Mouse (Mus musculus): ENCODE results near the gene Ppp1r14b. TPM values are rescaled to one million over a fixed set of nuclear protein-coding genes. Genes with fewer than 3 reads are reported as not detected.
A peak's percentile ranks its signal among the peaks of the same experiment; 100 is the strongest.
"Not testable (repeated sequence)": the region's sequence is repeated elsewhere in the genome, so short reads cannot be mapped to it uniquely, and the experiment has no call there.

The Ppp1r14b gene
- polyA plus RNA-seq, 1 experiment from 2014 or later: 139 TPM

DNA sequence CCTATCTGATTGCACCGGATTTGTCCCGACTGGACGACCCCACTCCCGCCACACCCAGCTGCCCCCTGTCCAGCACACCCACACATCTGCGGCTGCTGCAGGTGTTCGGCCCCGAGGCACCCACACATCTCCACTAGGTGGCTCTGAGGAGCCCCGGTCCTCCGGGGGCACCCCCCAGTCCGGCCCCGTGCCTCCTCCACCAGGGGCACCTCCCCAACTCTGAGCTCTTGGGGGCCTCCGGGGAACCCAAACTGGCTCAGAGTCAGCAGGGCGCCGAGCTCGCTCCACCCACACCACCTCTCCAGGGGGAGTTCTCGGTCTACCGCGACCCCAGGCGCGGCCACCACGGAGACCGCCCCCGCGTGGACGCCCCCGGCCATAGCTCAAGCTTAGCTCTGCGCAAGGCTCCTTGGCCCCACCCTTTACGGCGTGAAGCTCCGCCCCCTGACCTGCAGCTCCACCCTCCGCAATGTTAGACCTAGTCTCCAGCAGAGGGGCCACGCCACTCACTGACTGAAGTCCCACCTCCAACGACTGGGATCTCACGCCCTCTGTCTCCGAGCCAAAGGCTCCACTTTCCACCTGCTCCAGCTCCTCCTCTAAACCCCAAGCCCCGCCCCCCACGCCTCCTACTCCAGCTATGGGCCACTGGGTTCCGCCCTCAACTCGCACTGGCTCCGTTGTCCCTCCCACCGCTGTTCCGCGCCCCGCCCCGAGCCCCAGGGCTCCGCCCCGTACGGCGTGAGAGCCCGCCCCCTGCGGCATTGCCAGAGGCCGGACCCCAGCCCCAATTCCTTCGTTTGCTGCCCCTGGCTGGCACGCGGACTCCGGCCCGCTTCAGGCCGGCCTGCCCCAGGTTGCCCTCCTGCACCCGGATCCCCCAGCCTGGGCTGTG lies 5.0 kb downstream of the Ppp1r14b start:
- peak; percentile 85 for ATAC-seq
- WGBS: under 1% methylated on average over 56 of the region's 59 CpGs

DNA sequence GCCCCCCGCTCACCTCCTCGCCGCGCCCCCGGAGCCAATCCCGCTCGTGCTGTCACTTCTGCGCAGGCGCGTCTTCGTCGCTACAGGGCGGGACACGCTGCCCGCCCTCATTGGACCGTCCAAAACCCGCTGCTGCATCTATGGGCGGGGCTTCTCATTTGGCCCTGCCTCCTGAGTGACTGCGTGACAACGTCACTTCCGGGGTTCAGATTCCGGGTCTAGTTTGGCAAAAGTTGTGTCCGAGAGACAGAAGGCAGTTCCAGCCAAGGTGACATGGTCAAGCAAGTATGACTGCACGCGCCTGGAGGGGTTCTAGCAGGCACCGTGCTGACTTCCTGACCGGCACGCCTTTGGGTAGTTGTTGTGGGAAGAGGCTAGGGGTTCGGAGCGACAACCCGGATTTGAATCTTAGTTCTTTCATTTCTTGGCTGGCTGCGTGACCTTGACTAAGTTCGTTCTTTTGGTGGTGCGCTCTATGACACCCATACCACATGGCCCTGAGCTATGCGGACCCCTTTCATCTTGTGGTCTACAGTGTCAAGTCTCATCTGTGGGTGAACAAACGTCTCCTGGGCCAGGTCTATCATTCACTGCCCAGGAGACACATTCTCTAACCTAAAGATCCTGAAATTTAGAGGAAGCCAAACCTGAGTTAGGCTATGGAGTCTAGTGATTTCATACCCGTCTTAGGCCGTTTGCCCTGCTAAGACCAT lies 5.8 kb downstream of the Ppp1r14b start, which contains the start of gene Fkbp2:
Fkbp2 (minus strand) TSS at position 121 of the 713 bp plus-strand sequence.
- Histone ChIP-seq H3K27ac (peak within 1 kb of the TSS; percentile 86), H3K9me3 (replicated peaks) (no peaks in the 10 kb centered on the region), H3K27me3 (no peaks in the 10 kb centered on the region), H3K4me2 (peak within 1 kb of the TSS; percentile 91), H3K36me3 (ENCODE audit: poor library complexity, severe bottlenecking) (peaks cover 42% of the 10 kb centered on the region), H3K4me3 (peak within 1 kb of the TSS; percentile 52), H3K4me1 (peaks cover 43% of the 10 kb centered on the region), H3K9ac (peak within 1 kb of the TSS; percentile 73)
- 2% methylated on average over 38 of the region's 38 CpGs for WGBS
- peak; percentile 90 for ATAC-seq

More for the DNA sequence above, 5.0 kb downstream of the Ppp1r14b start:
- peak overlapping the region; percentile 86 for H3K27ac ChIP-seq
- H3K4me2 ChIP-seq: peak overlapping the region; percentile 91
- no peaks in the 10 kb centered on the region for H3K9me3 ChIP-seq (replicated peaks)
- H3K9ac ChIP-seq: peak overlapping the region; percentile 73
- no peaks in the 10 kb centered on the region for H3K27me3 ChIP-seq
- peaks cover 34% of the 10 kb centered on the region for H3K36me3 ChIP-seq (ENCODE audit: poor library complexity, severe bottlenecking)
- H3K4me3 ChIP-seq: peak overlapping the region; percentile 52
- peaks cover 43% of the 10 kb centered on the region for H3K4me1 ChIP-seq

DNA sequence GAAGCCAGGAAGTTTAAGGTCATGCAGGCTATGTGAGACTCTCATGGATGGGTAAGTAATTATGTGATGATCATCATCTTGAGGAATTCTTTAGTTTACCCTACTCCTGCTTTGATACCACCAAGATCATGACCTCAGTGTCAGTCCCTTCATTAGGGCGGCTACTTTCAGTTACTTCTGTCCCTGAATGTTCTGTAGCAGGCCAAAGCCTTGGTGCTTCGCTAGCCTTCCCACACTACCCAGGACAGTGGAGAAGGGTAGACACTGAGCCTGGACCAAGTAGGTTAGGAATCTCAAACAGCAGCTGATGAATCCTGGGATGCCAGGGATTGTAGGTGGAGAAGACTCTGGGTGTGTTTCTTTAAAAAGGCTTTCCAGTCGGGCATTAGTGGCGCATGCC lies 6.7 kb downstream of the Ppp1r14b start:
- H3K4me3 ChIP-seq: 0 out of 2 replicates have a peak overlapping the region, but pooled peaks have one; percentile 52
- peak overlapping the region; percentile 91; the same call in 1 of the 2 replicates for H3K4me2 ChIP-seq
- no peaks in the 10 kb centered on the region for H3K27me3 ChIP-seq
- H3K9me3 ChIP-seq (replicated peaks): no peaks in the 10 kb centered on the region
- no peak for ATAC-seq
- WGBS: 92% methylated on average over 4 of the region's 4 CpGs
- no peak overlapping the region for H3K9ac ChIP-seq
- peaks cover 48% of the 10 kb centered on the region for H3K4me1 ChIP-seq
- H3K27ac ChIP-seq: no peak overlapping the region
- H3K36me3 ChIP-seq (ENCODE audit: poor library complexity, severe bottlenecking): peaks cover 45% of the 10 kb centered on the region

DNA sequence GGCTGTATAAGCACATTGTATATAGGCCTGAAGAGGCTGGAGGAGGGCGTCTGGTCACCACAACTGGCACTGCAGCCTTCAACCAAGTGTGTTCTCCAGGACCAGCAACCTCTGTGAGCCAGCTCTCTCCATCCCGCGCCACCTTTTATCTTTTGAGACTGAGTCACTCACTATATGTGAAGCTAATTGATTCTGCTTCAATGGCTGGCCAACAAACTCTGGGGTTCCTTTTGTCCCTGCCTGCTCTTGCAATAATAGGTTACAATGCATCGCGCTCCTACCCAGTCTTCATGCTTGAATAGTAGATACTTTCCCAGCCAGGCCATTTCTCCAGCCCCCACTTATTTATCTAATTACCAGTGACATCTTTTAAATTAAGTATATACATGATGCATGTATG lies 8.9 kb downstream of the Ppp1r14b start:
- Histone ChIP-seq H3K9ac (no peak overlapping the region), H3K4me2 (no peak overlapping the region), H3K9me3 (replicated peaks) (no peaks in the 10 kb centered on the region), H3K4me1 (peaks cover 41% of the 10 kb centered on the region), H3K4me3 (no peak overlapping the region), H3K36me3 (ENCODE audit: poor library complexity, severe bottlenecking) (peaks cover 25% of the 10 kb centered on the region), H3K27me3 (no peaks in the 10 kb centered on the region), H3K27ac (no peak overlapping the region)
- no peak for ATAC-seq
- WGBS: 22% methylated on average over 5 of the region's 5 CpGs

DNA sequence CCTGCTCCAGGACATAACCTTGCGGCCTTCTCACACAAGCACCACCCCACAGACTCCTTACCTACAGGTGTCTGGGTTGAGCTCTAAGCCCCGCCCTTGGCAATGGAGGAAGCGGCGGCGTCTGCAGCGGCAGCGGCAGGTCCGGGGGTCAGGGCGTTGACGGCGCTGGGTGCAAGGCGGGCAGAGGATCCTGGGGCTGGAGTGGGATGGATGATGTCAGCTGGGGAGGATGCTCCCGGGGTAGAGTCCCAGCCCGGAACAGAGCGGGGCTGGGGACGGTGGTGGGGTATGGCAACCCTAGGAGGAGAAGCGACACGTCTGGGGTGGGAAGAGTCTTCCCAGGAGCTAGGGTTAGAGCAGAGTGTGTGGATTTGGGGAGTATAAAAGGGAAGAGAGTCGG lies 10.5 kb downstream of the Ppp1r14b start:
- no peak overlapping the region for H3K27ac ChIP-seq
- no peak overlapping the region for H3K4me3 ChIP-seq
- H3K4me1 ChIP-seq: peaks cover 31% of the 10 kb centered on the region
- H3K4me2 ChIP-seq: no peak overlapping the region
- no peaks in the 10 kb centered on the region for H3K27me3 ChIP-seq
- no peak overlapping the region for H3K9ac ChIP-seq
- no peak for ATAC-seq
- H3K36me3 ChIP-seq (ENCODE audit: poor library complexity, severe bottlenecking): peaks cover 23% of the 10 kb centered on the region
- no peaks in the 10 kb centered on the region for H3K9me3 ChIP-seq (replicated peaks)
- 86% methylated on average over 19 of the region's 19 CpGs for WGBS

DNA sequence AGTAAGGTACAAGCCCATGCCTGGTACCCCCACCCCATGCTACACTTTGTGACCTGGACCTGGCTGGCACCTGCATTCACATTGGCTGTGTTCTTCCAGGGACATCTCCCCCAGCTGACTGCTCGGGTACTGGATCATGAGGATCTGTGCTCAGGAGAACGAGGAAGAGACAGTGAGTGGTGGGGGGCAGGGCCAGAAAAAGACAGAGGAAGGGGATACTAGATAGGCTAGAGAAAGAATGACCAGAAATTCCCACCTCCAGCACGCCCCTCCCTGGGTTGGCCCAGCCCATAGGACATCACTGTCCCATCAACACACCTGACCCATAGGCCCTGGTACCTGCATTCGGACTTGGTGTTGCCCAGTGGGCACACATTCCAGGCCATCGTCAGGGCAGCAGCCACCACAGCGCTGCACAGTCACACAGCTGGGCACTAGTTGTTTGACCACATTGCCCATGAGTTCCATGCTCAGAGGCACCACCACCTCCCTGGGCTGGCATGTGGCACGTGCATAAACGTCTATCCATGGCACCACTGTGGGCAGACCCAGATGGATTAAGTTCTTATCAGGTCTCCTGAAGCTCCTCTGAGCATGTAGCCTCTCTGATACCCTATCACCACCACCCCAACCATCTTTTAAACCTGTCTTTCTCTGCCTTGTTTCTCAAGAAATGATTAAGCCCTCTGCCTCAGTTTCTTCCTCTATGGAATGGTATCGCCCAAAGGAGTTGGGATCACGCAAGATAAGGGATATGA lies 11.4 kb downstream of the Ppp1r14b start:
- Histone ChIP-seq H3K36me3 (ENCODE audit: poor library complexity, severe bottlenecking) (peaks cover 23% of the 10 kb centered on the region), H3K4me2 (peak overlapping the region; percentile 78), H3K27ac (no peak overlapping the region), H3K4me1 (peaks cover 26% of the 10 kb centered on the region), H3K4me3 (peak overlapping the region; percentile 69), H3K9me3 (replicated peaks) (no peaks in the 10 kb centered on the region), H3K27me3 (no peaks in the 10 kb centered on the region), H3K9ac (peak overlapping the region; percentile 83; the same call in 1 of the 2 replicates)
- whole genome bisulfite sequencing: 77% methylated on average over 10 of the region's 10 CpGs
- no peak for ATAC-seq

DNA sequence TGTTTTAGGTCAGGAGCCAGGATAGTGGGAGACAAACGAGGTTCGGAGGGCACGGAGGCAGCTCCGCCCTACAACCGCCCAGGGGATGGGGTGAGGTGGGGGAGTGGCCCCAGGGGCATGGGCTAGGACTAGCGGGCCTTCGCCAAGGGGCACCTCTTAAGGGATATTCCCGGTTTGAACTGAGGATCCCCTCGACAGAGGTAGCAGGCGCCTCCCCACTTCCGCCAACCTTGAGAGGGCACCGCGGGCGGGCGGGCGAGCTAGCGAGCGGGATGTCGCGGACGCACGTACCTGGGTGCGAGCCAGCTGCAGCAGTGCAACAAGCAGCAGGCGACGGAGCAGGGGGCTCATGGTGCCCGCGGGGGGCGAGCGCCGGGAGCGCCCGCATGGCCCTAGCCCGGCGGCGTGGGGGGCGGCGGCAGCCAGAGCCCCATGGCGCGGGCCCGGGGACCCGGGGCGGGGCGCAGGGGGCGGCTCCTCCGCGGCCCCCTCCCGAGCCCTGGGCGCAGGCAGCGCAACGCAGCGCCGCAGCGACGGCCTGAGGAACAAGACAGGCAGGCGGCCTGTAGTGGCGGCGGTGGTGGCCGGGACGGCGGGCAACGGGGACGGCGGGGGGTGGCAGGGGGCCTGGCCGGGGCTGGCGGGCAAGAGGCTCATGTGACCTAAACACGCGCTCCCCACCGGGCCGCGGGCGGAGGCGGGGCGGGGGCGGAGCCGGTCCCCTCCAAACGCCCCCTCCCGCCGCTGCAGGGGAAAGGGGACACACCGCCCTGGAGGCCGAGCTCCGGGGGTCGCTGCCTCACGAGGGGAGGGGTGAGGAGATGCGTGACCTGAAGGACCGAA lies 12.5 kb downstream of the Ppp1r14b start, which contains the start of gene Vegfb:
Vegfb (minus strand) TSS at position 591 of the 843 bp plus-strand sequence.
- Histone ChIP-seq H3K27ac (peak within 1 kb of the TSS; percentile 75), H3K4me3 (peak within 1 kb of the TSS; percentile 69), H3K9ac (peak within 1 kb of the TSS; percentile 83), H3K27me3 (no peaks in the 10 kb centered on the region), H3K36me3 (ENCODE audit: poor library complexity, severe bottlenecking) (peaks cover 20% of the 10 kb centered on the region), H3K9me3 (replicated peaks) (no peaks in the 10 kb centered on the region), H3K4me2 (peak within 1 kb of the TSS; percentile 78), H3K4me1 (peaks cover 31% of the 10 kb centered on the region)
- WGBS: under 1% methylated on average over 78 of the region's 85 CpGs
- ATAC-seq: peak; percentile 54

DNA sequence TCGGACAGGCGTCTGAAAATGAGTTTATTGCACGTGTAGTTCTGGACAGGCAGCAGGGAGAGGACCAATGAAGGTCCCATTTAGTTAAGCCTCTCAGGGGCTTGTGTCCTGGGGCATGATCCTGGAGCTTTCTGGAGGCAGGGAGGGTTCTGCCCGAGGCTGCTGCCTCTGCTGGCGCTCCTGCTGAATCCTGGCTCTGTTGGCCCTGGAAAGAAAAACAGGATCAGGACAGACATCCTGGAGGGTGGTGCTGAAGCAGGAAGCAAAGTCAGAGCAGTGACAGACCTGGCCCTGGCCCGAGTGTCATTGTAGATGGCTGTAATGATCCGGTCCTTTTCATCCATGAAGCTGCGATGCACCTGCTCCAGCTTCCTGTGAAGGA lies 13.1 kb downstream of the Ppp1r14b start:
- no peaks in the 10 kb centered on the region for H3K9me3 ChIP-seq (replicated peaks)
- ATAC-seq: no peak
- no peak overlapping the region; the same call in 1 of the 2 replicates for H3K27ac ChIP-seq
- peak overlapping the region; percentile 69 for H3K4me3 ChIP-seq
- peak overlapping the region; percentile 78 for H3K4me2 ChIP-seq
- H3K4me1 ChIP-seq: peaks cover 33% of the 10 kb centered on the region
- peak overlapping the region; percentile 83 for H3K9ac ChIP-seq
- no peaks in the 10 kb centered on the region for H3K27me3 ChIP-seq
- WGBS: 6% methylated on average over 8 of the region's 8 CpGs
- peaks cover 14% of the 10 kb centered on the region for H3K36me3 ChIP-seq (ENCODE audit: poor library complexity, severe bottlenecking)

DNA sequence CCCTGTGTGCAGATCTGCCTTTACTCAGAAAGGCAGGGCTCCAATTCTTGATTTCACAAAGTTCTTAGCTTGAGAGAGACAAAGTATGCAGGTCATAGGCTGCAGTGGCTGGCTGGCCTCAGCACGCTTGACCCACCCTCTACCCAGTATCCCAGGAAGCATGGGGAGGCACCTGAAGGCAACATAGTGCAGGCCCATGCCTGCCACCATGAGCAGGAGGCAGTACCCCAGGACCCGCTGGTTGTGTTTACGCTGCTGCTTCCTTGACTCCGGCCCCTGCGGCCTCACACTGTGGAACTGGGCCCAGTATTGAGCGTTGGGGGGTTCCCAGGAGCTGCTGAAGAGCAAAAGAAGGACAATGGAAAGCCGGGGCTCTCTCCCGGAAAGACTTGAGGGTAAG lies 14.5 kb downstream of the Ppp1r14b start:
- ATAC-seq: no peak
- 88% methylated on average over 8 of the region's 8 CpGs for WGBS
- Histone ChIP-seq H3K27ac (no peak overlapping the region), H3K9me3 (replicated peaks) (no peaks in the 10 kb centered on the region), H3K4me3 (no peak overlapping the region), H3K9ac (no peak overlapping the region), H3K36me3 (ENCODE audit: poor library complexity, severe bottlenecking) (peaks cover 13% of the 10 kb centered on the region), H3K4me1 (peaks cover 41% of the 10 kb centered on the region), H3K27me3 (no peaks in the 10 kb centered on the region), H3K4me2 (no peak overlapping the region)

DNA sequence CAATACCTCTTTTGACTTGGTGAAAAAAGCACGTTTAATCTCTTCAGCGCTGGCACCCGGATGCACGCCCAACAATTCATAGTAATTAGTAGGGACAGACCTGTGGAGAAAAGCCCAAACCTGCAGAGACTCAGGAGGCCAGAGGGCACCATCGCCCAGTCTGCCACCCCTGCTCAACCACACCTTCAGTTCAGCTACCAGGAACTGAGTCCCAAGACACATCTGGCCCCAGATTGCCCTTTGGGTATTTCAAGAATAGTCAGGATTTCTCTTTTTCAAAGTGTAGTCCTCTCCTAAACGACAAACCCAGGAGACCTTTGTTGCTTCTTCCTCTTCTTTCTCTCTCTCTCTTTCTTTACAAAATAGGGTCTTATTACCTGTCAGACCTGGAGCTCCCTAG lies 15.9 kb downstream of the Ppp1r14b start:
- 91% methylated on average over 6 of the region's 6 CpGs for WGBS
- Histone ChIP-seq H3K9ac (no peak overlapping the region), H3K27ac (no peak overlapping the region), H3K9me3 (replicated peaks) (no peaks in the 10 kb centered on the region), H3K4me1 (peaks cover 54% of the 10 kb centered on the region), H3K27me3 (no peaks in the 10 kb centered on the region), H3K4me3 (no peak overlapping the region), H3K4me2 (no peak overlapping the region), H3K36me3 (ENCODE audit: poor library complexity, severe bottlenecking) (peaks cover 1% of the 10 kb centered on the region; the same call in 1 of the 2 replicates)
- ATAC-seq: no peak

DNA sequence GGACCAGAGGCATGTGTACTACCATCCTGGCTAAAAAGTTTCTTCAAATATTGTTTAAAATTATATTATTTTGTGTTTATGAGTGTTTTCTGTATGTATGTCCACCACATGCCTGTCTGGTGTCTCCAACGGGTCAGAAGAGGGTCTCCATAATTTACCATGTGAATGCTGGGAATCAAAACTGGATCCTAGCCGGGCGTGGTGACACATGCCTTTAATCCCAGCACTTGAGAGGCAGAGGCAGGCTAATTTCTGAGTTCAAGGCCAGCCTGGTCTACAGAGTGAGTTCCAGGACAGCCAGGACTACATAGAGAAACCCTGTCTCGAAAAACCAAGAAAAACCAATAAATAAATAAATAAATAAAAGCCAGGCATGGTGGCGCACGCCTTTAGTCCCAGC lies 16.4 kb downstream of the Ppp1r14b start:
- H3K27ac ChIP-seq; ATAC-seq; H3K9ac ChIP-seq; H3K36me3 ChIP-seq (ENCODE audit: poor library complexity, severe bottlenecking); H3K4me3 ChIP-seq; H3K9me3 ChIP-seq (replicated peaks); H3K27me3 ChIP-seq: not testable (repeated sequence)
- Histone ChIP-seq H3K4me2 (peak overlapping the region; percentile 87; the same call in 1 of the 2 replicates), H3K4me1 (peaks cover 51% of the 10 kb centered on the region)
- WGBS: 91% methylated on average over 6 of the region's 6 CpGs

Measured in forebrain, embryonic 13.5 days (tissue).